Mouse (Mus musculus): Measurements from ENCODE around the gene Zbtb12. TPM values are rescaled to one million over a fixed set of nuclear protein-coding genes. Genes with fewer than 3 reads are reported as not detected.
A peak's percentile ranks its signal among the peaks of the same experiment; 100 is the strongest.

Zbtb12 gene
- polyA plus RNA-seq, 1 experiment from 2014 or later: 2.1 TPM

DNA sequence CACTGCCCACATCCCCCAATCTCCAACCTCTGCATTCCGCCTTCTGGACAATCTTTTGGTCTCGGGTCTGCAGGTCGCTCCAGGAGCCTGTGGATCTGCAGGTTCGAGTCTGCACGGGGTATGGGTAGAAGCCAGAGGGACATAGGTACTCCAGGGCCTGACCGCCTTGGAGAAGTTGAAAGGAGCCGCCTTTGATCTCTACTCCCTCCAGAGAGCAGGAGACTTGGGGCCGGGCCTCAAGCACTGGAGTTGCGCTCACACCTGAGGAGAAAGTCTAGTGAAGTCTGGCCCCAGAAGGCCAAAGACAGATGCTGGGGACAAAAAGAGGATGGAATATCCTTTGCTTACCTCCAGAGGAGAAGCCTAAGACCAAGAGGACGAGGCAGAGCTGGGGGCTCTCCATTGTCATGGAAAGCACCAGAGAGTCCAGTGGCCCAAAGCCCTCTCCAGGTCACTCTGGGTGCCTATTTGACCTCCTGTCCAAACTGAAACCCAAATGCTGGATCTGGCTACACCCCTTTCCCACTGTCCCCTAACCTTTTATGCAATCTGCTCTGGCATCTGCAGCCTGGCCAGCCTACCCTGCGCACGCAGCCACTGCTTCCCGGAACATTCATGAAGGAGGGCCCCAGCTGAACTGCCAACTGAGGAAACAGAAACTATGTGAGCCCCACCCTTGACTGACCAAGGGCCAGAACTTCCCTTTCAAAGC lies 17.4 kb upstream of the Zbtb12 start:
- H3K9me3 ChIP-seq (ENCODE audit: control insufficient read depth, low read length): no peaks in the 10 kb centered on the region
- H3K27ac ChIP-seq (ENCODE audit: low read depth, low read length): no peak overlapping the region
- H3K4me2 ChIP-seq (replicated peaks; ENCODE audit: low read depth, low read length): no peak overlapping the region
- H3K27me3 ChIP-seq (ENCODE audit: control insufficient read depth, insufficient read depth, low read length): no peaks in the 10 kb centered on the region
- H3K4me1 ChIP-seq (ENCODE audit: control insufficient read depth, insufficient read depth, low read length): no peaks in the 10 kb centered on the region
- H3K4me3 ChIP-seq (ENCODE audit: low read length): no peak overlapping the region
- H3K9ac ChIP-seq (ENCODE audit: low read depth, low read length): no peak overlapping the region
- no peak for ATAC-seq (ENCODE audit: low FRiP score, low TSS enrichment)
- peaks cover 4% of the 10 kb centered on the region; the same call in 1 of the 2 replicates for H3K36me3 ChIP-seq (ENCODE audit: control insufficient read depth, insufficient read depth, low read length)
- WGBS: 61% methylated on average over 13 of the region's 13 CpGs

DNA sequence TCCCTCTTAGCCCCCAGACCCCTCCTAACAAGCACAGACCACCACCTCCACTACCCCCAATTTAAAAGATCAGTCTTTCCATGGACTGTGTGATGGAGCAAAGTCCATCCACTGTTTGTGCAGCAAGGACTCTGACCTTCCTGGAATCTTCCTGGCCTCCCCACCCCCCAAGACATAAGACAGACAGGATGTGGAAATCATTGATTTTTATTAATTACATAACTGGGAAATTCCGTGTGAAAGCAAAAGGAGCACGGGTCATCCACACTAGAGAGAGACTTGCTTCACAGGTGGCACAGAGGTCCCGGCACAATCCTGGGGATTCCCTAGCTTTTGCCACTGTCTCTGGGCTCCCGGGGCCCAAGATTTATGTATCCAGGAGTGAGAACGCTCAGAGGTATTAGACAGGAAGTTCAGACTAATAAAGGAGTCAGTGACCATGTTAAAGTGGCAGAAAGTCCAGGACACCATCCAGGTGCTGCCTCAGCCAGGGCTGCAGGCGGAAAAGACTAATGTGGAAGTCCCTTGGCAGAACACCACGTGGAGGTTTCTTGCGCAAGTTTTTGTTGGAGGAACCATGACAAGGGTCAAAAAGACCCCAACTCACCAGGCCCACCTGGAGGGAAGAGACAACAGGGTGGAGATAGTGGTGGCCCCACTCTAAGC lies 16.7 kb upstream of the Zbtb12 start, which contains the start of gene Cfb:
Cfb (minus strand) TSS at position 103 of the 666 bp plus-strand sequence.
- no peak for ATAC-seq (ENCODE audit: low FRiP score, low TSS enrichment)
- WGBS: 36% methylated on average over 8 of the region's 8 CpGs
- H3K27ac ChIP-seq (ENCODE audit: low read depth, low read length): no peak within 1 kb of the TSS
- no peaks in the 10 kb centered on the region for H3K4me1 ChIP-seq (ENCODE audit: control insufficient read depth, insufficient read depth, low read length)
- H3K36me3 ChIP-seq (ENCODE audit: control insufficient read depth, insufficient read depth, low read length): no peaks in the 10 kb centered on the region; the same call in 1 of the 2 replicates
- no peak within 1 kb of the TSS for H3K4me2 ChIP-seq (replicated peaks; ENCODE audit: low read depth, low read length)
- H3K9me3 ChIP-seq (ENCODE audit: control insufficient read depth, low read length): no peaks in the 10 kb centered on the region
- no peak within 1 kb of the TSS for H3K4me3 ChIP-seq (ENCODE audit: low read length)
- no peaks in the 10 kb centered on the region for H3K27me3 ChIP-seq (ENCODE audit: control insufficient read depth, insufficient read depth, low read length)
- H3K9ac ChIP-seq (ENCODE audit: low read depth, low read length): no peak within 1 kb of the TSS

DNA sequence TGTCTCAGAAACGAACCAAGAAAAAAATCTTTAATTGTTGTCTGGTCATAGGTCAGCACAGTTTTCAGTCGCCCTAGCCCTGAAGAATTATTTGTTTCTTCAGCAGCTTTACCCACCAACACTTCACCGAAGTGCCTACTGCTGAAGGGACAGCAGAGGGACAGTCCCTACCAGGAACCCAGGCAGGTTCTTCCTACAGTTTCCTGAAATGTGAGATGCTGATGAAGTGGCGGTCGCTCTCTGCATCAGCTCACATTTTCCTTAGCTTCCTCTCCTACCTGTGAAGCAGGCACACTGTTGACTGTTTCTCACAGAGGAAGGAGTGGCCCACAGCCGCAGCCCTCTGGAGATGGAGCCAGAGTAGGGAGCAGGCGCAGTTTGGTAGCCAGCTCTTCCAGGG lies 13.3 kb upstream of the Zbtb12 start:
- no peak overlapping the region for H3K27ac ChIP-seq (ENCODE audit: low read depth, low read length)
- no peaks in the 10 kb centered on the region for H3K9me3 ChIP-seq (ENCODE audit: control insufficient read depth, low read length)
- H3K4me1 ChIP-seq (ENCODE audit: control insufficient read depth, insufficient read depth, low read length): no peaks in the 10 kb centered on the region
- ATAC-seq (ENCODE audit: low FRiP score, low TSS enrichment): no peak
- H3K4me2 ChIP-seq (replicated peaks; ENCODE audit: low read depth, low read length): no peak overlapping the region
- H3K36me3 ChIP-seq (ENCODE audit: control insufficient read depth, insufficient read depth, low read length): no peaks in the 10 kb centered on the region
- no peak overlapping the region for H3K4me3 ChIP-seq (ENCODE audit: low read length)
- WGBS: 53% methylated on average over 7 of the region's 7 CpGs
- H3K9ac ChIP-seq (ENCODE audit: low read depth, low read length): no peak overlapping the region
- H3K27me3 ChIP-seq (ENCODE audit: control insufficient read depth, insufficient read depth, low read length): no peaks in the 10 kb centered on the region

DNA sequence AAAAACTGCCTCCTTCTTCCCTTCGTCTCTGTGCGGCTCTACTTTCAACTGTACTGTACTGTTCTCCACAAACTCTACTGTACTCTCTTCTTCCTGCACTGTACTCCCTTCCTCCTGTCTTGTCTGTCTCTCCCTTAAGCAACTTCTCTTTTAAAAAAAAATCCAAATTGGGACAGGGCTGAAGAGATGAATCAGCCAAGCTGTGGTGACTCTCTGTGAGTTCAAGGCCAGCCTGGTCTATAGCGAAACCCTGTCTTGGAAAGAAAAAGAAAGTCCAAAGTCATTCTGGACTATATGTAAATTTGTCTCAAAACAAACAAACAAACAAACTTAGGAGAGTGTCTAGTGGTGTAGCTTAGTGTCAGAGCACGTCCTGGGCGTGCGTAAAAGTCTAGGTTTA lies 5.0 kb upstream of the Zbtb12 start:
- no peak overlapping the region for H3K9ac ChIP-seq (ENCODE audit: low read depth, low read length)
- H3K4me3 ChIP-seq (ENCODE audit: low read length): no peak overlapping the region
- no peaks in the 10 kb centered on the region for H3K9me3 ChIP-seq (ENCODE audit: control insufficient read depth, low read length)
- no peaks in the 10 kb centered on the region for H3K4me1 ChIP-seq (ENCODE audit: control insufficient read depth, insufficient read depth, low read length)
- no peak overlapping the region for H3K27ac ChIP-seq (ENCODE audit: low read depth, low read length)
- 88% methylated on average over 6 of the region's 6 CpGs for WGBS
- H3K36me3 ChIP-seq (ENCODE audit: control insufficient read depth, insufficient read depth, low read length): no peaks in the 10 kb centered on the region
- H3K4me2 ChIP-seq (replicated peaks; ENCODE audit: low read depth, low read length): no peak overlapping the region
- no peak for ATAC-seq (ENCODE audit: low FRiP score, low TSS enrichment)
- H3K27me3 ChIP-seq (ENCODE audit: control insufficient read depth, insufficient read depth, low read length): no peaks in the 10 kb centered on the region

- Histone ChIP-seq H3K27ac (ENCODE audit: low read depth, low read length) (no peak overlapping the region), H3K9ac (ENCODE audit: low read depth, low read length) (no peak overlapping the region), H3K4me1 (ENCODE audit: control insufficient read depth, insufficient read depth, low read length) (no peaks in the 10 kb centered on the region), H3K27me3 (ENCODE audit: control insufficient read depth, insufficient read depth, low read length) (peaks cover 3% of the 10 kb centered on the region; the same call in 1 of the 2 replicates), H3K4me3 (ENCODE audit: low read length) (no peak overlapping the region), H3K36me3 (ENCODE audit: control insufficient read depth, insufficient read depth, low read length) (no peaks in the 10 kb centered on the region), H3K9me3 (ENCODE audit: control insufficient read depth, low read length) (no peaks in the 10 kb centered on the region), H3K4me2 (replicated peaks; ENCODE audit: low read depth, low read length) (no peak overlapping the region)
- ATAC-seq (ENCODE audit: low FRiP score, low TSS enrichment): no peak
These were observed 1.9 kb downstream of the Zbtb12 start for GRCm38 (mm10) chr17:34881166-34881565.

GRCm38 (mm10) chr17:34881683-34882310 lies 2.5 kb downstream of the Zbtb12 start, which contains the start of gene Gm20547:
Gene Gm20547 (minus strand): TSS chr17:34882042.
- Histone ChIP-seq H3K4me2 (replicated peaks; ENCODE audit: low read depth, low read length) (peak within 1 kb of the TSS; percentile 17; the same call in 1 of the 2 replicates), H3K27ac (ENCODE audit: low read depth, low read length) (no peak within 1 kb of the TSS), H3K9me3 (ENCODE audit: control insufficient read depth, low read length) (no peaks in the 10 kb centered on the region), H3K36me3 (ENCODE audit: control insufficient read depth, insufficient read depth, low read length) (no peaks in the 10 kb centered on the region), H3K4me1 (ENCODE audit: control insufficient read depth, insufficient read depth, low read length) (no peaks in the 10 kb centered on the region), H3K27me3 (ENCODE audit: control insufficient read depth, insufficient read depth, low read length) (peaks cover 3% of the 10 kb centered on the region; the same call in 1 of the 2 replicates), H3K4me3 (ENCODE audit: low read length) (no peak within 1 kb of the TSS; the same call in 1 of the 2 replicates), H3K9ac (ENCODE audit: low read depth, low read length) (no peak within 1 kb of the TSS)
- no peak for ATAC-seq (ENCODE audit: low FRiP score, low TSS enrichment)
- WGBS: 13% methylated on average over 15 of the region's 15 CpGs

- Histone ChIP-seq H3K27ac (ENCODE audit: low read depth, low read length) (no peak overlapping the region), H3K9ac (ENCODE audit: low read depth, low read length) (no peak overlapping the region), H3K4me3 (ENCODE audit: low read length) (no peak overlapping the region), H3K36me3 (ENCODE audit: control insufficient read depth, insufficient read depth, low read length) (no peaks in the 10 kb centered on the region), H3K4me1 (ENCODE audit: control insufficient read depth, insufficient read depth, low read length) (no peaks in the 10 kb centered on the region), H3K4me2 (replicated peaks; ENCODE audit: low read depth, low read length) (no peak overlapping the region), H3K27me3 (ENCODE audit: control insufficient read depth, insufficient read depth, low read length) (peaks cover 3% of the 10 kb centered on the region; the same call in 1 of the 2 replicates), H3K9me3 (ENCODE audit: control insufficient read depth, low read length) (no peaks in the 10 kb centered on the region)
- ATAC-seq (ENCODE audit: low FRiP score, low TSS enrichment): no peak
- 70% methylated on average over 3 of the region's 3 CpGs for WGBS
These were observed 4.0 kb downstream of the Zbtb12 start for GRCm38 (mm10) chr17:34883332-34883731.

- Histone ChIP-seq H3K36me3 (ENCODE audit: control insufficient read depth, insufficient read depth, low read length) (no peaks in the 10 kb centered on the region), H3K9me3 (ENCODE audit: control insufficient read depth, low read length) (no peaks in the 10 kb centered on the region), H3K9ac (ENCODE audit: low read depth, low read length) (no peak overlapping the region), H3K4me1 (ENCODE audit: control insufficient read depth, insufficient read depth, low read length) (no peaks in the 10 kb centered on the region), H3K4me2 (replicated peaks; ENCODE audit: low read depth, low read length) (no peak overlapping the region), H3K27me3 (ENCODE audit: control insufficient read depth, insufficient read depth, low read length) (peaks cover 3% of the 10 kb centered on the region; the same call in 1 of the 2 replicates), H3K4me3 (ENCODE audit: low read length) (no peak overlapping the region), H3K27ac (ENCODE audit: low read depth, low read length) (no peak overlapping the region)
- WGBS: 85% methylated on average over 6 of the region's 6 CpGs
- ATAC-seq (ENCODE audit: low FRiP score, low TSS enrichment): no peak
These were observed 5.4 kb downstream of the Zbtb12 start for GRCm38 (mm10) chr17:34884704-34885103.

- WGBS: 81% methylated on average over 3 of the region's 3 CpGs
- no peak overlapping the region for H3K27ac ChIP-seq (ENCODE audit: low read depth, low read length)
- H3K9me3 ChIP-seq (ENCODE audit: control insufficient read depth, low read length): no peaks in the 10 kb centered on the region
- H3K4me2 ChIP-seq (replicated peaks; ENCODE audit: low read depth, low read length): no peak overlapping the region
- H3K4me3 ChIP-seq (ENCODE audit: low read length): no peak overlapping the region
- no peak overlapping the region for H3K9ac ChIP-seq (ENCODE audit: low read depth, low read length)
- no peak for ATAC-seq (ENCODE audit: low FRiP score, low TSS enrichment)
- no peaks in the 10 kb centered on the region for H3K36me3 ChIP-seq (ENCODE audit: control insufficient read depth, insufficient read depth, low read length)
- H3K27me3 ChIP-seq (ENCODE audit: control insufficient read depth, insufficient read depth, low read length): peaks cover 3% of the 10 kb centered on the region; the same call in 1 of the 2 replicates
- H3K4me1 ChIP-seq (ENCODE audit: control insufficient read depth, insufficient read depth, low read length): no peaks in the 10 kb centered on the region
These were observed 6.3 kb downstream of the Zbtb12 start for GRCm38 (mm10) chr17:34885615-34886014.
